Mouse (Mus musculus): ENCODE measurements at regions not wholly inside any gene's neighbourhood (a gene's known extent, or its start where the extent isn't known, plus 50 kb on each side); places are given as distances from the start of the nearest gene placed in this dataset.
A peak's percentile ranks its signal among the peaks of the same experiment; 100 is the strongest.

DNA sequence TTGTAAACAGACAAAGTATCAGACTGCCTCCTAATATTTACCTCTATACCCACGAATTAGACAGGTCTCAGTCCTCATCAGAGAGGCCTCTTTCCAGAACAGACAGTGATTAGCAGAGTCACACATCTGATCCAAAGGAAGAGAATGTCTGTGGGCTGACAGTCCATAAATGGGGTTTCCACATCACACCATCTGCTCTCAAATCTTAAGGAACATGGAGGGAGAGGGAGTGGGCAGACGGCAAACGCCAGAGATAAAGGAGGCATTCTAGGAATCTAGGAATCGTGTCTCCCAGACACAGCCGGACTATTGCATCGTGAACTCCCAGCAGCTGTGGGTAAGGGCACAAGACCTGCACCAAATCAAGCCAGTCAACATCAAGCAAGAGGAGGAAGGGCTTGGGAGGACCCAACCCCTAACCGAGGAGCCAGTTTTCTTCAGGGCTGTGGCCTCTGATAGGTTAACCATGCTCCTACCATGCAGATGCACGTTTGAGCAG lies 219.8 kb downstream of the Setd4 start:
- no peak for DNase-seq

DNA sequence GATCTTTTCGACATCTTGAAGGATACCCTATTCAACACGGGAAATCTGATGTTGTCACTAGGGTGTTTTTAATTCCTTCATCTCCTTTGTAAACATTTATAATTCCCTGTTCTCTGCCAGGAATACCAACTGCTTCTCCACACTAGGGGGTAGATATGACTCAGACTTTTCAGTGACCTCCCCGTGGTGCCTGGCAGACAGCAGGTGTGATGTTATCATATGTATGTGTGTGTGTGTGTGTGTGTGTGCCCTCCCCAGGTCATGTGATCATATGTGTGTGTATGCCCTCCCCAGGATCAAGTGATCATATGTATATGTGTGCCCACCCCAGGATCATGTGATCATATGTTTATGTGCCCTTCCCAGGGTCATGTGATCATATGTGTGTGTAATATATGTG lies 220.9 kb downstream of the Setd4 start:
- DNase-seq, result no peak

DNA sequence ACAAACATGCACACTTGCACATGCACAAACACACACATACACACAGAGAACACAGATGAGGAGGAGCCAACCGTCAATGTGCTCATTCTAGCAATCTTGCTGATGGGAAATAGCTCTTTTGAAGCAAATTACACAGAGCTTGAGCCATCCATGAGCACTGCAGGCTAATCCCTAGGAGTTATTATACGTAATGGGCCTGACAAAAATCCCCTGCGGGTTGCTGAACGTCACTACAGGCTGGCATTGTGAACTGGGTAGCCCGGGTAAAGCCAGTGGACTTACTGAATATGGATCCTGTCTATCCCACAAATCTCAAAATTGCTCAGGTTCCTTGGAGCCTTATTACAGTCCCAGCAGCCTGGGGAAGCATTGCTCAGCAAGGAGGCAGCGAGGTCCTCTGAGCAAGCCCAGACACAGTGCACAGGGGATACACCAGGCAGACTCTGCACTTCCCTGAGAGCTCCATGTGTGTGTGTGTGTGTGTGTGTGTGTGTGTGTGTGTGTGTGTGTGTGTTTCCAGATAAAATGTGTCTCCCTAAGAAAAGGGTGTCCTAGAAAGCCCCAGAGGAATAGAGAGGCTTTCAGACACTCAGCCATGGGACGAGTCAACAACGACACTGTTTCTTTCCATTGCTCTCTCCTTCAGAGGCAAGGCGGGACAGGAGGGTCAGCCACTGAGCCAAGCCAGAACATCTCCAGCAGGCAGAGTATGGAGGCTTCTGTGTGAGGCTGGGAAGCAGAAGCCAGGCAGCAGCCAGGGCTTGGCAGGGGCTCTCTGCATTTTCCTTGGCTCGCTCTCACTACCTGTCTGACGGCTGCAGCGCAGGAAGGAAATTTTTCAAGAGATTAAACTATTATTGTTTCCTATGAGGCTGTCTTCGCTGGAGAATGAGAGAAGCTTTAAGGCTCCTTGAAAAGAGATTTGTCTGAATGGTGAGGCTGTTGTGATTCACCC lies 222.9 kb downstream of the Setd4 start:
- no peak for DNase-seq

DNA sequence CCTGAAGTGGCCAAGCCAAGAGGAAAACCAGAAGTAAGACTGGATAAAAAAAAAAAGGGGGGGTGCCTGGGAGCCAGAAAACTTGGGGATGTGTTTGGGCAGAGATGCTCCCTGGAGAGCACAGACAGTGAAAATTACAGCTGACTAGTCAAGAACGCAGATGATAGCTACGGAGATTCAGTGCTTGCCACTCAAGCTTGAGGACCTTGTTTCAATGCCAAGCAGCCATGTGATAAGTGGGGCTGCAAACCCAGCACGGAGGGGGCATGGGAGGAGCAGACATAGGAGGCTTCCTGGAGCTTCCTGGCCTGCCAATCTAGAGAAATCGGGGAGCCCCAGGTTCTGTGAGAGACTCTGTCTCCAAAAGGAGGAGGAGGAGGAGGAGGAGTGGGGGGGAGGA lies 223.7 kb downstream of the Setd4 start:
- DNase-seq, result no peak

DNA sequence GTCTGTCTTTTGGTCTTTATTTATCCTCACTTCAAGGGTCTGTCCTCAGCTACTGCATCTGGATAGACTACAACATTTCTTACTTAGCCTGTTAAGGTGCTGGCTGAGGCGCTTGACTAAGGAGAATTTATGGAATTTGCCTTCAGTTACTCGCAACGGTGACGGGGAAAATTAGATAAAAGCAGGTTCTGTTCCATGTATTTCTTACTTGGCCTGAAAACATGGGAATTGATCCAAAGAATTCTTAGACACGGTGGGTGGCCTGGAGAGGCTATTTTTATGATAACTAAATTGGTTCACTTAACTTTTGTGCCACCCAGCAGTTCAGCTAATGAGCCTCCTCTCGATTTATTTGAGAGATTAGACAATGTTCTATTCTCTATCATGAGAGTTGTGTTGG lies 224.3 kb downstream of the Setd4 start:
- DNase-seq, result no peak

DNA sequence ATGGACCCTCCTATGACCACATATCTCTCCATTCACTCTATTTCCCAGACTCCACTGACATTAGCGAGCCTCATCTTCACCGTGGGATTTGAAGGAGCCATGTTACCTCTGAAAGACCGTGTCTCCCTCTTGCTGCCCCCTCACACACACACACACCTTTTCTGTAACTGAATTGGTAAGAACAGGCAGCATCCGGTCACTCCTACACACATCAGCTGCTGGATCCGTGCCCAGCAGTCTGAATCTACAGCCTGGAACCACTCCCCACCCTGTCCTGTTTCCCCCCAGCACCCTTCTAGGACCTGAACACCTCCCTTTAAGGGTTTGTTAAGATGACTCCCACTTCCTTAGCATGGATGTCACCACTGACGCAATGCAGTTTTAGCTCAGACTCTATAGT lies 229.2 kb downstream of the Setd4 start:
- DNase-seq, result no peak

DNA sequence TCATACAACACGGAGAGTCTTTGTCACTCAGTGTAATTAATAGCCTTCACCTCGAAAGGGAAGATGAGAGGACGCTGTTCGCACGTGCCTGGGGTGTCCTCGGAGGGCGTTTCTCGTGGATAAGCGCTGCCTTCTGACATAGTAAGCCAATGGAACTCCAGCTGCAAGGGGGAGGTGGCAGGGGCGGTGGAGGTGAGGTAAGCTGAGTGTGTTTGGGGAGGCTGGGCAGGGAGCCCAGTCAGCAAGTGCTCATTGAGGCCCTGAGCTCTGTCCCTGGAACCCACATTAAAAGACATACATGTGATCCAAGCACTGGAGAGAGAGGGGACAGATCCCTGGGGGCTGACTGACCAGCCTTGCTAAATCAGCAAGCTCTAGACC lies 234.1 kb downstream of the Setd4 start:
- DNase-seq, result no peak

DNA sequence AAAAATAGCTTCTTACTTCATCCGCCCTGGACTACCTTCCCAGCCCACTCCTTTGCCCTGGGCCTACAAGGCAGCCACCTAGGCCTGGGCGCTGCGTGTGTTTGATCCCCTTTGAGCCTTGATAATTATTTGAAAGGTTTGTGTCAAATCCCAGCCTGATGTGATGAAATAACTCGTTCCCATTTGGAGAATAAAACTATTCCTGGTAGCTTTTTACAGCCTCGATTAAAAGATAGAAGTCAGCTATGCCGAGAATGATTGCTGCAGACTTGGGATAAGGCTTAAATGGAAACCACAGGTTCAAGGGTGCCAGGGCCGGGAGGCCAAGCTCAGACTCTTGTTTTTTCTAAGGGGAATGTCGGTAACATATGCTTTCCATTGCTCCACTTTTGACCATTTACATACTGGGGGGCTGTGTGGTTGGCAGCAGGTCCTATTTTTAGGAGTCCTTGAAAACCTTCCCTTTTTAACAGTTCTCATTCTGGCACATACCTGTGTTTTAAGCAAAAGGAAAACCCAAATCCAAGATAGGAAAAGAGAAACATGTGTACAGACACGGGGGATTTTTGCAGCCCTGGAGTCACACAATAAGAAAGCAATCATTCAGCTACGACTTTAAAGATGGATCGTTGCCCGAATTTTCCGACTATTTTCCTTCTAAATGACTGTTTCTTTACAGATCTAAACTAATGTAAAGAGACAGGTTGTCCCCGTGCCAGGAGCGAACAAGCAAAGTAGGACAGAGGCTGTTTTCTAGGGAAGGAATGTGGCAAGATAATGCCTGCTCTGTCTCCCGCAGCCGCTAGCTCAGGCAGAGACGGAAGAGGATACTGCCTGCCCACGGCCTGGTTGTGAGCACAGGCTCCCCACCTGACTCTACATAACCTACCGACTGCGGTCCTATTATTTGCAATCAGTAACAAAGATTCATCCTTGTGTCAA lies 234.8 kb downstream of the Setd4 start:
- DNase-seq, result no peak

DNA sequence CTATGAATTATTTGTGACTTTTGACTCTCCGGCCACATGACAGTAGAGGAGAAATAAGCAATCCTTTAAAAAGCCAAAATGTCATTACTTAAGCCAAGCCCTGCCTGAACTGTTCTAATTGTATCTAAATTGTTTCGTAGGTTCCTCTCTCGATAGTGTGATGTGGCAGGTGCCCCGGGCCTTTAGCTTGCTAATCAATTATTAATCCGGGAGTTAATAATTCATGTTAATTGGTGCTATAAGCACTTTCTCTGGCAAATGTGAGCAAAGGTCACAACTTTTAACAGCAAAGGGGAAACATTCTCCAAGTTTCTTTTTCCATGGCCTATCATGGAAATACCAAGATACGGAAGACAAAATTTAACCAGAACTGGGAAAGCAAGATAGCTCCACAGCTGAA lies 235.9 kb downstream of the Setd4 start:
- DNase-seq, result no peak

DNA sequence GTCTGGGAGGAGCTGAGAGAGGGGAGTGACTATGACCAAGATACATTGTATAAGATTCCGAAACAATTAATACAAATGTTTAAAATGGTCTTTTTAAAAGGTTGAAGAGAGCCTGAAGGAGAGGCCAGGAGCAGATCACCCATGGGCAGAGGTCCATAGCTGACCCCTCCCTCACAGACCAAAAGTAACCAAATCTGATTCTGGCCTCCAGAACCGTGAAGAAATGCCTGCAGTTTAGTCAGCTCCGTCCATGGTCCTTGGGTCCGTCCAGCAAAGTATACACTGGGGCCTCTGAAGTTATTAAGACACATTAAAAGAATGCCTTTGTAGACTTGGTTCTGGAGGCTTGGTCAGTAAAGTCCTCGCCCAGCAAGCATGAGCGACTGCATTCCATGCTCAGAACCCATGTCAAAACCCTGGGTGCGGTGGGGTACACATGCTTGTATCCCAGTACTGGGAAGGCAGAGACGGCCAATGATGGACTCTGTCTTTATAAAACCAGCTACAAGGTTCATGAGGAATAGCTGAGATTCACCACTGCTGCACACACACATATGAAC lies 236.5 kb downstream of the Setd4 start:
- DNase-seq, result no peak

DNA sequence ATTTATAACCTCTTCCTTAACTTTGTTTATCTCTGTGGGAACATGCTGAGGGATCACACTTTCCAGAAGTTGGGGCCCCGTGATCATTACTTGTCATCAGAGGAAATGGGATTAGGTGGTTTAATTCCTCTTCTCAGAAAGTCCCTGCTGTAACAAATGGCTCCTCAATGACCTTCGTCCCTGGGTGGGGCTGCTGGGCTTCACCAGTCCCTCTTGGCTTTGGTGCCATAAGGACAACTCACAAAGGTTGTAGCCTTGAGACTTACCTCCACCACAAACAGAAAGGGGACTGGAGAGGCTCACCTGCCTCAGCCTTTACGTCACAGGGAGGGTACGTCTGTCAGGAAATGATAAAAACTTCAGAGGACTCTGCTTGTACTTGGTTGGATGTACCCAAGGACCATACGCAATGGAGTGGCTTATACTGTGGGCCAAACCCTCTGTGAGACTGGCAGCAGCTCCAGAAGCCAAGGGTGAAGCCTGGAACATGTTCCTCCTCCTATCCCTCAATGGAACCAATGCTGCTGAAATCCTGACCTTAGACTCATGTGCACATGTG lies 237.4 kb downstream of the Setd4 start:
- no peak for DNase-seq

DNA sequence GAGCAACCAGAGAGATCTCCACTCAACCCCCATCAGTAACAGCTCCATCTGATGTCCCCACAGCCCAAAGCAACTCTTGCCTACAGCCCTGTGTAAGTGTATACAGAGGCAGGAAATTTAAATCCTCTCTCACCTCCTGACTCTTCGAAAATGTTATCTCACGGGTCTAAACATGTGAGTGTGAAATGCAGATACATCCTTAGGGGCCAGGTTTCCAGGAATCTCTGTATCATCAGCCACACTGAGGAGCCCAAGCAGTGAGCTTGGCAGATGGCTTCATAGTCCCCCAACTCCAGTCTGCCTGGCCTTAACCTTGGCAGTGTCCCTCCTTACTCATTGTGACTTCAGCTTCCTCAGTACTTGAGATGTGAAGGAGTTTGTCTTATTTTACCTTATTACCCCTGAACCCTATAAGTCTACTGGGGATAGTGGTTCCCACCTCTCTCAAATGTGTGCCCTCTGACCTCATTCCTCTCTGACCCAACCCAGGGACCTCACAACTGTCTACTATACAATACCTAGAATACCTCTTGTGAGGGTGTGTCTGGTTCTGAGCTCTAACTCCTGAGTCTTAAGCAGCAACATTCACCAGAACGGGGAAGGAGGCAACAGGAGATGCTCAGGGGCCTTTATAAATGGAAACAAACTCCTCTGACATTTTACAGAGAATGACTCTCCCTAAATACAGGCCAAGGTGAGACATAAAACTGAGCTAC lies 238.5 kb downstream of the Setd4 start:
- DNase-seq, result no peak

DNA sequence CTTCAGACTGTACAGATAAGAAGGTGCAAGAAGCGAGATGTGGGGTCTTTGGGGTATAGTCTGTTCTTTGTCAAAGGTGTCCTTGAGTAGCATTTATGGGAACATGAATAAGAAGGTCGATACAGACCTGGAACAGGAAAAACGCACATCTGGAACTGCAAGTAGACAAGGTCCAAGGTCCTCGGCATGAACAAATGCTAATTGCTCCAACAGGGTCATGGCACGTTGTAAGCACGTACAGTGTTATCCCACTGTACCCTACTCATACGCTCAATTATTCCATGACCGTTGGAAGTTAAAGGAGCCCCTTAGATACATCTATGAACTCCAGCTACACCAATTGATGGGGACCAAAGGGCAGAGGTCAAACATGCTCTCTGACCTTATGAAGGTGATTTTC lies 244.1 kb downstream of the Setd4 start:
- DNase-seq, result no peak

DNA sequence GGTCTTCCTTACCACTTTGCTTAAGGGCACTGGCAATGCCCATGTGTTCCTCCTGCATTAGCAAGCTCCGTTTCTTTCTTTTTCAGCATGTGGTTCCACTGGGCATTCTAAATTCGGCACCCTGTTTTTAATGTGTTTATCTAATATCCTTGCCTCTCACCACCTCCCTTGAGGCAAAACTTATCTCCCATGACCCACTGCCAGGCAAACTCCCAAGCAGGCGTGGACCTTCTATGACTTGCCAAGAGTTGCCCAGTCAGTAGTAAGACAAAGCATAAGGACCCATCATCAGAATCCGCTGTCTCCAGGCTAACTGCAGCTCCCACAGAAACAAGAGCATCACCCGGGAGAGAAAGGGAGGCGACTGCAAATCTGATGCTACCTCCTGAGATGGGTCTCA lies 245.2 kb downstream of the Setd4 start:
- no peak for DNase-seq

DNA sequence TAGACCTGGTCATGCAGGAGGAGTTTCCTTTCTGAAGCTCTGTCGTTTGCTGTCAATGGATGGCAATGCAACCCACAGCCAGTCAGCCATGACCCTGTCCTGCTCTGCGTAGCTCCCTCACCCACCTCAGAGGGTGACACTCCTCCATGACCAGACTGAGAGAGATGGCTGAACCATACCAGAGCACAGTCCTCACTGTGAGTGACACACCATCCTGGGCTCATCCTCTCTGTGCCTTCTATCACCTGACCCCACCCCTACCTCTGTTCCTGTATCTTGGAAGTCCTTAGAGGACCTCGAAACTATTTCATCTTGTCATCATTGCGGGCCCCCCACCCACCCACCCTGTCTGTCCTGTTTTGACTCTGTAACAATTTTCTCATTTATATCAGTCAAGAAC lies 245.7 kb downstream of the Setd4 start:
- DNase-seq, result no peak

DNA sequence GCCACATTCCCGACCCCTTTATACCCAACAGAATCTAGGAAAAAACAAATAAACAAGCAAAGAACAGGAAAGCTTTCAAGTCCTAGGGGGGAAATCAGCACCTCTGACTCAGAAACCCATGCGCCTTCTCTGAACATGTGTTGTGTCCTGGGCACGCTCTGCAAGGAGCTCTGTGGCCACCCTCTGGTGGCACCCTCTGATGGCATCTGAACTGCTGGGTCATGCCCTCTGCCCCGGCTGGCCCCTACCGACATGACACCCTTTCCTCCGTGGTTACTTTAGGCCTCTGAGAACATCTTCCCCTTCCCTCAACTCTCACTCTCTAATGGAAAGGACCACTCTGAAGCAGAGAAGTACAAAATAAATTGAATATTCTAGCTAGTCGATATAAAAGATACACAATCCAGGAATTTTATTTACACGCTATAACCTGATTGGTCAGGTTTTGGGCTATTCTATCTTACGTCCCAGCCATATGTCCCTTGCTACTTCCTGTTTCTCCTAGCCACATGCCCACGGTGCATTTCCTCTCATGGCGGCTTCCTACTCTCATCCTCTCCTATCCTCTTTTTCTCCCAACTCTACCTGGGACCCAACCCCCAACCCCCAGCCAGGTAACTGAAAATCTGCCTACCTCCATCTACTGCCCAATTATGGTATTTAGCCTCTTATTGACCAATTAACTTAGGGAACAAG lies 248.5 kb downstream of the Setd4 start:
- no peak for DNase-seq

DNA sequence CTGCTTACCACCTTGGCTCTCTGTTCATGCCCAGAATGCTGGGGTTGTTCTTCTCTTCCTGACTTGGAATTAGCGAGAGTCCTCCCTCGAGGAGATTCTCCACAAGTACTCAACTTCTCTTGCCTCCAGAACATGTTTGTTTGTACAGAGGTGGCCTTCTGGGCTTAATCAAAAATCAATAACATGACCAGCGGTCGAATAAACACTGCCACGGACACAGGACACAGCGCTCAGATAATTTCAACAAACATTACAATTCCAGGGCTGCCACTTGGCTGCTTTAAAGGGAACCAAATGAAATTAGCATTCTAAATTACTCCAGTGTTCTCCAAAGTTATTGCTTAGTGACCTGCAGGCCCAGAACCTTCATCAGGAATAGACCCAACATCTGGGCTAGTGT lies 249.9 kb downstream of the Setd4 start:
- no peak for DNase-seq

DNA sequence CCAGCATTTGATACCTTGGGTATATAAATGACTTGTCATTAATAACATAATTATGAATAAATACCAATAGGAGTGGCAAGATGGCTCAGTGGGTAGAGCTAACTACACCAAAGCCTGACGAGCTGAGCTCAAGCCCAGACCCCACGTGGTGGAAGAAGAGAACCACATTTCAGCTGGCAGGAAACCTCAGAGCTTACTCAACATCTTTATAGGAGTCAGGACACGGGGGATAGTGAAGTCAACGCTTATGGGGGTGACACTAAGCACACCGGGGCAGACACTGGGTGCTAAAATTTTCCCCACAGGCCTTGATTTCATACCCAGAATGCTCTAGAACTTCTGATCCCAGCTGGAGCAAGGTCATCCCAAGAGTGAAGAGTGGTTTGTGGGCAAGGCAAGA lies 259.3 kb downstream of the Setd4 start:
- DNase-seq, result peak; percentile 59

DNA sequence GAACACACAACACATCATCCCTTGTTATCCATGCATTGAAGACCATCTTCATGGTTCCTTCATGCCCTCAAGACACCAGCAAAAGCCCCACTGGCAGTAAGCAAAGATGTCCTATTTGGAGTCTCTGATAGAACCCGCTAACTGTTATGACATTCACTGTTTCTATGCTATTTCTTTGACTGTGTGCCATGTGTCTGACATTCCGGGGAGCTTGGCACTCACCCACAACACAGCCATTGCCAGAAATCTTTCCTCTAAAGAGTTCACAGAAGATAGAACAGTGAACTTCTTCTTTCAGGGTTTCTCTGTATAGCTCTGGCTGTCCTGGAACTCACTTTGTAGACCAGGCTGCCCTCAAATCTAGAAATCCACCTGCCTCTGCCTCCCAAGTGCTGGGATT lies 261.2 kb downstream of the Setd4 start:
- DNase-seq, result no peak

DNA sequence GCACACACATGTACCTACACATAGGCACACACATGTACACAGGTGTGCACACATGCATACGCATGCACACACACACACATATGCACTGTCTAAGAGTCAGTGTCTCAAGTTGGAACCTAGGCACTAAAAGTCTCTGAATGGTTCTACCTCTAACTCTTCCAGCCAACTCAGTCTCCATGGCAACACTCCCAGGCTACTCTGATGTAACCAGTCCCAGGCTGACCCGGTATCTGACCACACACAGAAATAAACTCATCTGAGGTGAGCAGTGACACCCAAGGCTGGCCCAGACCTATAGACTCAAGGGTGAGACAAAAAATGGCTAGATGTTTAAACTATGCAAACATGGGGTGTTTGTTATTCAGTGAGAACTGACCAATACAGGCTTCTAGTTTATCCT lies 262.1 kb downstream of the Setd4 start:
- no peak for DNase-seq

DNA sequence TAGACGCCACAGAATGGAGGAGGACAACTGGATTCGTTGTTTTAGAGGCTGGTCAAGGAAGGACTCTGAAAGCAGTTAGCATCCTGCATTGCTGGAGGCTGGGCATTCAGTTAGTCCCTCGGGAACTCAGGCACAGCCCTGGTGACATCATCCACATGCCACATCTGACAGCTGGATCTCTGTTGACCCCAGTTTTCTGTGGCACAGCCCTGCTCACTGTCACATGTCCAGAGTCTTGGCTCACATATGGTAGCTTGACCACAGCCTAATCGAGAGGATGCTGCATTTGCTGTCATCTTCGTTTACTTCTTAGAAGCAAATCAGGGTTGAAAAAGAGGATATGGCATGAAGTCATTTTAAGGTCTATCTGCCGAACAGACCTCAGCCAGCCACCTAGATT lies 265.1 kb downstream of the Setd4 start:
- DNase-seq, result no peak

Measured in thymus, postnatal 25 days (tissue).